Mouse (Mus musculus) right cerebral cortex, postnatal 10 days (tissue): ENCODE measurements at regions not wholly inside any gene's neighbourhood (a gene's known extent, or its start where the extent isn't known, plus 50 kb on each side); places are given as distances from the start of the nearest gene placed in this dataset.

ENCODE experiments used
- DNase-seq, 2 experiments: peaks; one replicate each; pipeline ENCODE4 v3.0.0; 2021; ENCODE audit warnings: low spot score in 2 of 2

DNA sequence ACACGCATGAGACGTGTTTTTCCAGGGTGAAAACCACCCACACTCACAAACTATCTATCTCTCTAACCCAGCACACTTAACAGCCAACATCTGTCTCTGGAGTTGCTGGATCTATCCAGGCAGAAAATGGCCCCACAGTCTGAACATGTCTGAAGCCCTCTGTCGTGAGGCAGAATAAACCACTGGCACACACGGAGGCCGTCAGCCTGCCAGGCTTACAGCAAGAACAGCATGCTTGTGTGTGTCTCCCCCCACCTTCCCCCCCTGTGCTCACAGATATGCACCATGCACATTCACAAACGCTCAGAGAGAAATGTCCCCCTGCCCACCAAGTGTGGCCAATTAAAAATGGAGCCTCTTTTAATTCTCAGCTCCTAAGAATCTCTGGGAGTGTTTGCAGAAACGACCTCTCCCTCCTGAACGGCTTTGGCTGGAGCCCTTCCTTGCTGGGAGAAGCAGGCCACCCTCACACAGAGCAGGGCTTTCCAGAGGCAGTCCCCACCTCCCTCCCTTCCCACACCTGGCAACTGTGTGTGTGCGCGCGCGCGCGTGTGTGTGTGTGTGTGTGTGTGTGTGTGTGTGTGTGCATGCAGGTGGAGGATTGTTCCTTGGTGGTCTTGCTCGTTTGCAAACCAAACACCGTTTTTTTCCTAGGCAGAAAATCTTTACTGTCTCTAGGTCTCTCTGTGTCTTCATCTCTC lies 88.7 kb downstream of the Edn3 start:
- DNase-seq, result peak in 1 of 2 experiments; percentile 30

- DNase-seq, result no peak
Observed at GRCm38 (mm10) chr2:174850860-174851259, 90.4 kb downstream of the Edn3 start.

- peak; percentile 85 to 90 for DNase-seq
Observed at GRCm38 (mm10) chr2:174851525-174852330, 91.3 kb downstream of the Edn3 start.

DNA sequence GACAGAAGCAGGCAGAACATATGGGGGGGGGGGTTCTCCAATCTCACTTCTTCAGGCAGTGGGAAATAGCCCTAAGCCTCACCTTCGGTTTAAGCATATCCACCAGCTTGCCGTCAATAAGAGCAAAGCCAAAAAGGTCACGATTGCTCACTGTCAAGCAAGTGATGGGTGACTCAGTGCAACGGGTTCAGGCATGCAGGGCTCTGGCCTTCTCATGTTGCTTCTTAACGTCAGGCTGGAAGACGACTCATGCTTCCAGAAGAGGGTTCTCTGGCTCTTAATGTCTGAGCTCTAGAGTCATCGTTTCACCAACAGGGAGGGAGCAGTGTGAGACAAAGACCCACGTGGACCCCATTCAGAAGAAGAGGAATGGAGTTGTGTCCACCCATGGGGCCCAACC lies 93.4 kb downstream of the Edn3 start:
- DNase-seq, result no peak

DNA sequence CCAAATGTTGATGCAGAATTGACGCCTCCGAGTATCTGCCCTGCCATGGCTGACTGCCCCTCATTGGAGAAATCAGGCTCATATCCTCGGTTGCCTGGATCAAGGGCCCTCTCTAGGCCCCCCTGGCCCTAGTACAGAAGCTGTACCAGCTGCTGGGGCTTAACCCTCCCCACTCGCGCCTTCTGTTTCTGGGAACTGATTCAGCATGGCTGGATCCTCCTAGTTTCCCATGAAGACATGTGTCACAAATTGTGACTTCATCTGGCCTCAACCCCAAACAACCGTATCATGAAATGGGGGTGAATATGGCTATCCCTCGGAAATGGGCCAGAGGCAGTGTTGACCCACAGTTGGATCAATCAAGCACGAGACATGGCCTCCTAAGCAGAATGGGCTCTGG lies 95.1 kb downstream of the Edn3 start:
- DNase-seq, result no peak

GRCm38 (mm10) chr2:174856135-174856534 lies 95.7 kb downstream of the Edn3 start:
- DNase-seq, result no peak

DNA sequence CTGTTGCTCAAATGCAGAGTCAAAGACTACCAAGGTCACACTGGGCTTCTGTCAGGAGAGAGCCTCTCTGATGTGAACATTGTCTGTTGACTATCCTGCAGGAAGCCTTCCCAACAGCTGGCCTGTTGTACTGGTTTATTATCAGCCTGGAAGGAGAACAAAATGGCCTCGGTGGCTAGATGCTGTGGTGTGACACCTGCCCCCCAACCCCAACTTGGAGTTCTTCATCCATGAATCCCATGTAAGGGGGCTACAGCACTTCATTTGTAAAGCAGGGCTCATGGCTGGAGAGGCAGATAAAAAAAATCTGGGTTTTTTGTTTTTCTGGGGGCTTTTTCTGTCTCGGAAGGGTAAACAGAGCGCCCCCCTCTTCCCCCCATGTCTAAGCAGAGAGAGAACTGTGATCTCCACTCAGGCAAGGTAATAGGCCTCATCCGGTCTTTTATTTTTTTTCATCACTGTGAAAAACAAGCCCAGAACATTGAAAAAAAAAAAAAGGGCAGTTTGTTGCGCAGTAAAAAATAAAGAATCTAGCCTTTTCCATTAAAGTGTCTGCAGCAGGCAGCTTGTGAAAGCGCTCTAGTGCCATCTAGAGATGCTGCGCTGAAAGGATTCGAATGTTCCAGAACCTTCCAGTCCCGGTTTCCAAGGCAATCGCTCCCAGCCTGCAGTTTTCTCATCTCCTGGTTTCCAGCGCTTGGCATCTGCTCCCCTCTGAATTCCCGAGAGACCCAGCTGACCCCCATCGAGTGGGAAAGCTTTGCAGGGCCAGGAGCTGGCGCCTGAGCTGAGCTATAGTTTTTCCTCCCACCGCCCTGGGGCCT lies 97.8 kb downstream of the Edn3 start:
- peak; percentile 92 for DNase-seq

GRCm38 (mm10) chr2:174858835-174859215 lies 98.4 kb downstream of the Edn3 start:
- no peak for DNase-seq

DNA sequence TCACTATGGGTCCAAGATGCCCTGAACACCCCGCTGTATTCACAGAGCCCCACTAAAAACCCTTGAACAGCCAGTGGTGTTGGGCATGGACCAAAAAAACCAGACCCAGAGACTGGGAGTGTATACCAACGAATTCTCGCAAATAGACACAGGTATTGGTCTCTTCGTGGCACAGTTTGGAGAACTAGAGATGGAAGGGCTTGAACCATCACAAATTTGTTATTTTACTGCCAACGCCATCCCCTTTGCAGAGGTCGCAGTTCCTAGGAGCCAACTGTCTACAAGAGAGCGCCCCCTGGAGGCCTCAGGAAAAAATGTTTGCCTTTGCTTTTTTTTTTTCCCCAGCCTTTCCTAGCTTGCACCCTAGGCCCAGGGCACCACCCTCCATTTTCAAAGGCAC lies 99.1 kb downstream of the Edn3 start:
- DNase-seq, result no peak

DNA sequence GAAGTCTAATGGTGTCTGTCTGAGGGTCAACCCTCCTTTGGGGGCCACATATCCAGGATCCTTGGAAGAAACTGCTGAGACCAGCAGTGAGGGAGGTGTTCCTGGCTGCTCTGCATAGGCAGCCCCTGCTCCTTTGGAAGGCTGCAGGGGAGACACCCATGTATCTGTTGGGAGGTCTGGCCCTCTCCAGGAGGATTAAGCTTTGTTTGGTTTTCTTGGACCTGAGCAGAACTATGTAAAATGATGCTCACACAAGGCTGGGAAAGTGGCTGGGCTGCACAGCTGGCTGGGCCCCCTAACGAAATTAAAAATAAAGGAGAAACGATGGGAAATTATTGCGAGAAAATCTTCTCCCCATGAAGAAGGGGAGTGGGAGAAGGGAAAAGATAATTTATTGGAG lies 104.2 kb downstream of the Edn3 start:
- DNase-seq, result no peak

DNA sequence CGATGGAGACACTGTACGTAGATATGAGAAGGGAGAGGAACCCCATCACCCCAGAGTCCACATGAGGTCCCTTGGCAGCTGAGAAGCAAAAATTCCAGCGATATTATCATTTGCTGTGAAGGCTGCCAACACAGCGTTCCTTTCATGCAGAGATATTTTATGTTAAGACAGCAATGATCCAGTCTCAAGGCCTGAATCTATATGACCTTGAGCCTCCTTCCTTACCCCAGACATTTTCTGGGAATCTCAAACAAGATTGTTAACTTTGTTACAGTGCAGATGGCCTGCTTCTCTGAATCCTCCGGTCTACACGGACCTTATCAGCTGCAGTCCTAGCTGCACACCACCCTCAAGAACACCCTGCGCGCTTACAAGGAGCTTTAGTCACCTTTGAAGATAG lies 106.1 kb downstream of the Edn3 start:
- DNase-seq, result no peak

GRCm38 (mm10) chr2:174867397-174867796 lies 107.0 kb downstream of the Edn3 start:
- DNase-seq, result no peak

DNA sequence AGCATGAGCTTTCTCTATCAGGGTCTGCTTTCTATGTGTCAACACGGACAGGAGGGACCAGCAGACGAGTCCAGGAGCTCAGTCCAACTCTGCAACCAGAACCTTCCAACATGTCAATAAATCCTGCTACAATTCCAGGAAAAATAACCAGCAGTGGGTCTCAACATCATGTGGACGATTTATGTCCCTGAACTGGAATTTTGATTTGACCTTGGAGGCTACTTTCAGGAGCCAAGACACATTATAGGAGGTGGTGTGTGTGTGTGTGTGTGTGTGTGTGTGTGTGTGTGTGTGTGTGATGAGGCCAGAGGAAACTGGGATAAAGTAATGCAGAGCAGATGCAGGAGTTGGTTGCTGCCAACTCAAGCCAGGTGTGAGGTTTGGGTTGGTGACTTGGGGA lies 107.8 kb downstream of the Edn3 start:
- no peak for DNase-seq

DNA sequence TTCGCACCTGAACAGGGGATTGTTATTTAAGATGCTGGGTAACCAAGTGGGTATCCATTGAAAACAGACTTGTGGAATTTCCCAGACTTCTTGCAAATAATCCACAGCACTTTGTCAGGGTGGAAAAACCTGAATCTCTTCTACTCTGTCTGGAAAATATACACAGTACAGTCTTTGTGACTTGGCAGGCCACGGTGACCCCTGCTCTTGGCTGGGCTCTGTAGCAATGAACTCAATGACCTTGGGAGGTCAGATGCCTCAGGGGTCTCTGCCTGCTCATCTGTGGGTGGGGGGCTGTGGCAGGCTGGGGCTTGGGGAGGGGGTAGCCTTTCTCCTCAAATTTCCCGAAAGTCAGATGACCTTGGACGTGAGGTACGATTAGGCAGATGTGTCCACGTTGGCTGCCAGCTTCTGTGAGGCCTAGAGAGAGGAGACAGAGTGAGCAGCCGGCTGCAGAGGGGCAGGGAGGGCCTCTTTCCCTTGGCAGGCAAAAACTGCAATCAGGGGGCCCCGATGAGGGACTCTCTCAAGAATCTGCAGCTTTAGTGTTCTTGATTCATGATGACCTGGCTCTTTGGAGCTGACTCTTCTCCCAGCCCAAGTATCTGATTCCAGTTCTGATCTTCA lies 108.4 kb downstream of the Edn3 start:
- DNase-seq, result no peak

DNA sequence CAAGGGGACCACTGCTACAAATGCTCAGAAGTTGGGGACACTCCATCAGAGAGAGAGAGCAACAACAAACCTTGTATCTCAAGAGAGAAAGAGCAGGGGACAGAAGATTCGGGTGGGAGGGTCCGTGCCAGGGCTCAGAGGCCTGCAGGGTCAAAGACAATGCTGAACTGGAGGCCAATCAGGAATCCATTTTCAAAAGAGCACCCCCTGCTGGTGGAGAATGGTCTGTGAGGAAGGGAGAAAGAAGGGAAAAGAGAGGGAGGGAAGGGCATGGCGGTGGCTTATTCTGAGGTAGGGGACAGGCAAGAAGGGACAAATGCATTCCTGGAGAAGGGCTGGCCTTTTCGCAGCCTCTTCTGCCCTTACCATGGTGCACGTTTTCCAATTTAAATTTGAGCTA lies 109.9 kb downstream of the Edn3 start:
- DNase-seq, result no peak

DNA sequence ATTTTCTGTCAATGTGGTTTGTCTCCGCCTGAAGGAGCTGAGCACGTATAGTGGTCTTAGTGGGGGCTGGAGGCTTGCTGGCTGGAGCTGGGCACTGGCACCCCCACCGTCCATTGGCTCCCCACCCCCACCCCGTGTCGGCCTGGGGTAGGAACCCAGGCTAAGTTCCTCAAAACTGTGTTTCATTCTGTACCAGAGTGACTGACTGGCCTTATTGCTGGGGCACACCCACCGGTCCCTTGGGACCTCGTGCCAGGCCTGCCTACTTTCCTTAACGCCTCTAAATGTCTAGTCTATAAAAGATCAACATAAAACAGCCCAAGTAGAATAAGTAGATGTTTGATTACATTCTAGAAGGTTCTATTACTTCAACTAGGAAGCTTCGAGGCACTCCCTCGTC lies 110.8 kb downstream of the Edn3 start:
- DNase-seq, result no peak

DNA sequence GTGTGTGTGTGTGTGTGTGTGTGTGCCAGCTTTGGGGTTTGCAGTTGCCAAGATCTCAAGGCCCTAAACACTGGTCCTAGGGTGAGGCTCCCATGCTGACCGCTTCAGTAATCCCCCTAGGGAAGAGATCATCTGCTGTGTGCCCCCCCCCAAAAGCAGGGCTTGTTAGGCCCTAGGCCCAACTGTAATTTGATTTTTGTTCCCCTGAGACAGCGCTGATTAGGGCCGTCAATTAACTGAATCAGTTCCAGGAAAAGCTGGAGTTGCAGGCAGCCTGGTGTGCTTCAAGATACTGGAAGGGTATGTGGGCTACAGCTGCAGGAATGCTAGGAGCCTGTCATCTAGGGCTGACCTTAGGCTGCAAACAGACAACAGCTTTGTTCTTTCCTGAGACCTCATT lies 111.4 kb downstream of the Edn3 start:
- no peak for DNase-seq

GRCm38 (mm10) chr2:174876886-174877285 lies 116.5 kb downstream of the Edn3 start:
- DNase-seq, result no peak

DNA sequence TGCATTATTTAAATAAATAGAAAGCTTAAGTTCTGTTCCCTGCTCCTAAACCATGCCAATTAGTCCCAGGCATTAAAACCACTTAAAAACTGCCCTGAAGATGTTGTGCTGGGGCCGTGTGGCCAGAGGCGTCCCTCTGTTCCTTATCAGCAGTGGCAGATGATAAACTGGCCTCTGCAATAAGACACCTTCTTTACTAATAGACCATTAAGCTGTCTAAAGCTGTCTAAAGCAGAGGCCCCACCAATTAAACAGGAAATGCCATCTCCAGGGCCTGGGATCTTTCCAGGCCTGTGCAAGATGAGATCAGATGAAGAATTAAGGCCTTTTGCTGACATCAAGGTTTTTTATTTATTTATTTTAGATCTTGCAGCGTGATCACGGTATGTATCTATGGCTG lies 118.6 kb downstream of the Edn3 start:
- DNase-seq, result no peak

DNA sequence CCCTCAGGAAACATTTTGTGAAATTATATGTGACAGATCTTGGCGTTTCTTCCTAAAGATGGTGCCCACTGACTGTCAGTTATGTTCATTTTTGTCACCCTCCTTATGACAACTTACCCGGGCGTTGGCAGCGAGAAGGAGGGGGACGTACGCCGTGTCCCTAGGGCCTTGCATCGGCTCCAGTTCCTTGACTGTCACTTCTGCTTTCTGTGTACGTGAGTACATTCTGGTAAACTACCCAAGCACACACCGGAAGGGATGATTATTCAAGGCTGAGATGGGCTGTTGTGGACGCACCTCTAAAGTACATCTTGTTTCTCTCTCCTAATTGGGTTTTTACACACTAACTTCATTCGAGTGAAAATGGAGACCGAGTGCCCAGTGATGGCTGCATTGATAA lies 120.2 kb downstream of the Edn3 start:
- no peak for DNase-seq

DNA sequence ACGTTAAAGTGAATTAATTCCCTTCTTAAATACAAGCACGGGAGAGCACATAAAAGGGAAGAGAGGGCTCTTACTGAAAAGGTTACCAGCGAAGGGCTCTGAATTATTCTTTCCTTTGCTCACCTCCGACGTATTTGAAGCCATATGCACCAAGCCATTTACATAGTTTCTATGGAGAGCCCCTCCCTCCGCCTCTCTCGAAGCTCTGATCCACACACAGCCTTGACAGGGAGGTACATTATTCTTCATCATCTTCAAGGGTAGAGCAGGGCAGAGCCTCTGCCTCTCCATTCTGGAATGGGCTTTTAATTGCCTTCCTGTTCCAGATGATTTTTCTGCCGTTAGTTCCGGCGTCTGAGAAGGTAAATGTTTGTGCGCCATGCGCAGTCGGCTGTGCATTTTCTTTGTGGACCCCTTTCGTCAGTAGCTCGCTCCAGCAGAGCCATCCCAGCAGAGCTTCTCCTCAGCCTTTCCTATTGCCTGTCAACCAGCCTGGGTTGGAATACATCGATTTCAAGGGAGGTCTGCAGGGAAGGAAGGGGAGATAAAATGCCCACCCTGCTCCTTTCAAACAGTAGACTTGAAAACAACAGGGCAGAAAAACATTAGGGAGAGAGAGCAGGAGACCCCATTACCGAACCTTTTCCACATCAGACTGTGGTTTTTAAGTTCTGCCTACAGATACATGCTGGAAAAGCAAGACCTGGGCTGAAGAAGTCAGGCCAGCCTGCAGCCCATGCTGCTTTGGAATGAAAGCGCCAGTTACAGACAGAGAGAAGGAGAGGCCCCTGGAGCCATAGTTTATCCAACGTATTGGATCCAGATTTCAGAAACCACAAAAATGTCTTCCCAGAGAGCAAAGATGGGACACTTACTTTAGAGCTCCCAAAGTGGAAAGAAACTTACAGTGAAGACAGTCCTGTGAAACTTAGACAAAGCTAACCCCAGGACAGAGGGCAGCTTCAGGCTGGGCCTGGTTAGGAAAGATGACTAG lies 124.1 kb downstream of the Edn3 start:
- no peak for DNase-seq
